Mouse (Mus musculus) gastrocnemius, adult 2 months (tissue): ENCODE data around the gene Tmco1. TPM values are rescaled to one million over a fixed set of nuclear protein-coding genes. Genes with fewer than 3 reads are reported as not detected.

Source experiments
- DNase-seq: peaks from one replicate; pipeline ENCODE4 v3.0.0; 2022
- H3K27ac ChIP-seq: fragments of 200-600 bp; 2 replicates; pipeline ENCODE4 v1.8.1; 2022; ENCODE audit warnings: mild to moderate bottlenecking
- H3K4me3 ChIP-seq: fragments of 200-600 bp; 2 replicates; pipeline ENCODE4 v1.8.1; 2022; ENCODE audit warnings: mild to moderate bottlenecking, moderate library complexity
- CTCF ChIP-seq: fragments of 200-600 bp; IDR thresholded peaks from 2 replicates; pipeline ENCODE4 v1.8.1; 2022; ENCODE audit warnings: antibody characterized with exemption, mild to moderate bottlenecking, moderate library complexity
- intact Hi-C: fragments of 180-260 bp; cut with DNase I; formaldehyde crosslinking; loops from one replicate; pipeline ENCODE4 v1.15.1; 2025
- long read RNA-seq, 2 experiments: library from polyadenylated mRNA; stranded (forward); transcript quantifications; one replicate each; pipeline ENCODE4 v2.0.0; 2021
- total RNA-seq, 2 experiments: library from RNA; stranded (reverse); gene quantifications; 2 replicates each; pipeline ENCODE4 v1.2.3; 2021

Tmco1 gene
- 10 to 100 TPM; 33.2 to 40.4 TPM for total RNA-seq
- long read RNA-seq, experiment 1, transcript Tmco1-204 (7 exons, 1,573 nt), result major isoform, 28 of 30 reads
- long read RNA-seq, experiment 1, partial matches to known transcripts, result 0 of 30 reads
- long read RNA-seq, experiment 1, other reads (novel, unspliced or antisense), result 2 of 30 reads
- long read RNA-seq, experiment 2, transcript Tmco1-204 (7 exons, 1,573 nt), result major isoform, 24 of 29 reads
- long read RNA-seq, experiment 2, partial matches to known transcripts, result 1 of 29 reads
- long read RNA-seq, experiment 2, other reads (novel, unspliced or antisense), result 4 of 29 reads

DNA sequence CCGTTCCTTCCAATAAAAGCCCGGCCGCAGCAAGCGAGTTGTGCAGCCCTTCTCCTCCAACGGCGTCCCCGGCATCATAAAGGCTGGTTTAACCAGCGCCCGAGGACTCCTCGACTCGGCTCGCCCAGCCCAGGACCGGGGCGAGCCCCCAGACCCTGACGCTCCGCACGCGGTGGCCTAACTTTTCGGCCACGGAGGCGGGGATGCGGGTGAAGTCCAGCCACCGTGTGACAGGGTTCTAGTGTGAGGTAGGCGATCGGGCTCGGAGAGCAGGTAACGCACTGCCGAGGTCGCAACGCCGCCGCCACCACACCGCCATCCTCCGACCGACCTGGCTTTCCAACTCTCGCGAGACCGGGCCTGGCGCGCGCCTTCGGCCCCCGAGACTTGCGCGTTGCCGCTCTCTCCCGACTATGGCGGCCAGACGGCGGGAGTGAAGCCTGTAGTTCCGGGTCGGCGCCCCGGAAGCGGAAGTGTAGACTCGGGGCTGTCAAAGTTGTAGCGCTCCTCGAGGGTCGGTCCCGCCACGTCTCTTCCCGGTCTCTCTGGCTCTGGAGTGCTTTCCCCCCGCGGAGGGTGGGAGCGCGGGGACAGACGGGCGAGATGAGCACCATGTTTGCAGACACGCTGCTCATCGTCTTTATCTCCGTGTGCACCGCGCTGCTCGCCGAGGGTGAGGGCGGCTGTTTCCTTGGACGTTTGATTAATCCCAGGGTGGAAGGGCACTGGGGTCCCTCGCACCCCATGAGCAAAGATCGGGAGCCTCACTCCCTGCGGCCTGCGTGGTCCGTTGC is at the start of gene Tmco1:
Gene Tmco1, plus strand, starts transcription at position 118 of the 794 bp plus-strand sequence.
- peak within 1 kb of the TSS; percentile 97 for H3K27ac ChIP-seq
- intact Hi-C loops, result loop anchor here (5.0 kb wide), 1 partner anchor 36 kb away; no protein-coding TSS in a partner anchor
- peak within 1 kb of the TSS; percentile 89 for H3K4me3 ChIP-seq
- DNase-seq, result peak; percentile 100
- peak; percentile 8; the same call in 1 of the 2 replicates for TF ChIP-seq CTCF

DNA sequence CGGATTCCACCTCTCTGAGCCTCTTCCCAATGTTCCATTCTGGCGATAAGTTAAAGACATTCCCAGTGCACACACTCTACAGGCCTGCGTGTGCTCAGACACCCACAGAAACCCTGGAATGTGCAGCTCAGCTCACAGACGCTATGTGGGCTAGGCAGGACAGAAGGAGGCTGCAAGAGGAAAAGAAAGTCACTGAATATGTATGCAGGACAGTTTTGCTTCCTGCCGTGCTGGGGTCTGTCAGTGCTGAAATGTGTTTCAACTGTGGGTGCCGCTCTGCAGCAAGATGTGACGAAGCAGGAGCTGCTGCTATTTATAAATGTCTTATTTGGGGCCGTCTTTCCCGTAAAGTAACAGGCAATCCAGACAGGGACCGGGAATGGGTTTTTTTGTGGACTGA is 48.5 kb upstream of the Tmco1 start:
- no peak for TF ChIP-seq CTCF
- no peak for DNase-seq
- peak overlapping the region; percentile 56 for H3K27ac ChIP-seq
- H3K4me3 ChIP-seq, result no peak overlapping the region
- intact Hi-C loops, result no loop called here

GRCm38 (mm10) chr1:167261750-167262149 is 46.4 kb upstream of the Tmco1 start:
- intact Hi-C loops, result no loop called here
- H3K27ac ChIP-seq, result no peak overlapping the region
- no peak for TF ChIP-seq CTCF

DNA sequence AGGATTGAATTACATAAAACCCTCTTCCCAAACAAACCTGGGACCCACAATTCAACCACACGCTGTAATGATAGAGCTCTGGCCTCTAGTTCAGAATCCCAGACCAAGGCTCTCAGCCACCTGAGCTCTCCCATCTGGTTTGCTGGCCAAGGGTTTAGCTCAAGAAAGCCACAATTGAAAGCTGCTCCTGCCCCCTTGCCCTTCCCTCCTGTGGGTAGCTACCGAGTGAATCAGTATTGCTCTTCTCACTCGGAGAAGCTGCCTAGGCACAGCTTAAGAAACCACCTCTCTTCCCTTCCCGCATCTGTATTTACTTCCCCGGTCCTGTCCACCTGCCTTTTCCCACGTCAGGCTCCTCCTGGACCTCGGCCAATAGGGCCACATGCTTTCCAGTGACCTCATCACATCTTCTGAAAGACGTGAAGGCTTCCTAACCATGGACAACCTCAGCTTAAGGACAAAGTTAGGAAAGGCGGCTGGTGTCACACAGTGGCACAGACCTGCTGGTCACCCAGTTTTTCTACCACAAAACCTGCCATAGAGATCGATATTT is 45.6 kb upstream of the Tmco1 start:
- no peak for TF ChIP-seq CTCF
- no peak for DNase-seq
- intact Hi-C loops, result no loop called here
- Histone ChIP-seq H3K4me3 (peak overlapping the region; percentile 33), H3K27ac (peak overlapping the region; percentile 61; the same call in 1 of the 2 replicates)

More at GRCm38 (mm10) chr1:167261750-167262149, 46.4 kb upstream of the Tmco1 start:
- peak overlapping the region; percentile 33; the same call in 1 of the 2 replicates for H3K4me3 ChIP-seq
- no peak for DNase-seq

GRCm38 (mm10) chr1:167265366-167265765 is 42.8 kb upstream of the Tmco1 start:
- H3K27ac ChIP-seq, result no peak overlapping the region
- no peak for DNase-seq
- intact Hi-C loops, result loop anchor here (5.0 kb wide), 1 partner anchor 33 kb away; no protein-coding TSS in a partner anchor
- no peak for TF ChIP-seq CTCF
- no peak overlapping the region for H3K4me3 ChIP-seq

- no peak for TF ChIP-seq CTCF
- Histone ChIP-seq H3K27ac (no peak overlapping the region), H3K4me3 (no peak overlapping the region)
- intact Hi-C loops, result loop anchor here (5.0 kb wide), 1 partner anchor 34 kb away; no protein-coding TSS in a partner anchor
- no peak for DNase-seq
These were observed 41.5 kb upstream of the Tmco1 start for GRCm38 (mm10) chr1:167266720-167267119.

DNA sequence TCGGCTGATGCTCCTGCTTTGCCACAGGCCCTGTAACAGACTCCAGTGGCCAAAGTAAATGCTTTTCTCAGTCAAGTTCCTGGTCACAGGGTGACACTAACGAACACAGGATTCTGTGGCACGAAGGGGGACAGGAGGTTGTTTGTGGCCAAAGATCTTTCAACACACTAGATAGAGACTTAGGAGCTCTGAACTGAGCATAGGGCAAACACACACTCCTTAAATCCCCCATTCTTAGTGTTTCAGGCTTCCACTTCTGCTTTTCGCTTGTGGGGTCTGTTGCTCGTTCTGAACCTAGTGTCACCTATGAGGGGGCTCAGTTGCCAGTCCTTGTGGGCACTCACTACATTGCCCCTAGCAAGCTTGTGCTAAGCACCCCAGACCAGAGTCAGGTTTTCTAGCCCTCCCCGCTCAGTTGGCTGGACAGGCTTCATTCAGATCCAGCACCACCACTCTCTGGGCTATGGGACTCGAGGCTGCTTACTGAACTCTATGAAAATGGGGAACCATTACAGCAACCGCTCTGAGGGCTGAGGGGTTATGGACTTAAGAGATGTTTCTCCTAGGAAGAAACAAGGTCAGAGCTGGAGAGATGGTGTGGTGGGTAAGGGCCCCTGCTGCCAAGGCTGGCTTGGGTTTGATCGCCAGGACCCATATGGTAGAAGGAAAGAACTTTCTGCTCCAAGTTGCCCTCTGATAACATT is 39.7 kb upstream of the Tmco1 start:
- TF ChIP-seq CTCF, result no peak
- Histone ChIP-seq H3K27ac (peak overlapping the region; percentile 85), H3K4me3 (peak overlapping the region; percentile 59)
- DNase-seq, result no peak
- intact Hi-C loops, result loop anchor here (5.0 kb wide), 1 partner anchor 36 kb away; no protein-coding TSS in a partner anchor

- intact Hi-C loops, result loop anchor here (5.0 kb wide), 1 partner anchor 37 kb away; no protein-coding TSS in a partner anchor
These were observed 38.8 kb upstream of the Tmco1 start for GRCm38 (mm10) chr1:167269350-167269811.

GRCm38 (mm10) chr1:167269856-167270270 is 38.3 kb upstream of the Tmco1 start:
- intact Hi-C loops, result loop anchor here (5.0 kb wide), 2 partner anchors 37 to 38 kb away; partner anchors contain the start of gene Tmco1
- DNase-seq, result peak; percentile 86
- TF ChIP-seq CTCF, result peak; percentile 15; the same call in 1 of the 2 replicates
- Histone ChIP-seq H3K27ac (peak overlapping the region; percentile 85), H3K4me3 (peak overlapping the region; percentile 59)

More at GRCm38 (mm10) chr1:167269350-167269811, 38.8 kb upstream of the Tmco1 start:
- Histone ChIP-seq H3K4me3 (peak overlapping the region; percentile 59), H3K27ac (peak overlapping the region; percentile 85)
- DNase-seq, result no peak
- TF ChIP-seq CTCF, result no peak

DNA sequence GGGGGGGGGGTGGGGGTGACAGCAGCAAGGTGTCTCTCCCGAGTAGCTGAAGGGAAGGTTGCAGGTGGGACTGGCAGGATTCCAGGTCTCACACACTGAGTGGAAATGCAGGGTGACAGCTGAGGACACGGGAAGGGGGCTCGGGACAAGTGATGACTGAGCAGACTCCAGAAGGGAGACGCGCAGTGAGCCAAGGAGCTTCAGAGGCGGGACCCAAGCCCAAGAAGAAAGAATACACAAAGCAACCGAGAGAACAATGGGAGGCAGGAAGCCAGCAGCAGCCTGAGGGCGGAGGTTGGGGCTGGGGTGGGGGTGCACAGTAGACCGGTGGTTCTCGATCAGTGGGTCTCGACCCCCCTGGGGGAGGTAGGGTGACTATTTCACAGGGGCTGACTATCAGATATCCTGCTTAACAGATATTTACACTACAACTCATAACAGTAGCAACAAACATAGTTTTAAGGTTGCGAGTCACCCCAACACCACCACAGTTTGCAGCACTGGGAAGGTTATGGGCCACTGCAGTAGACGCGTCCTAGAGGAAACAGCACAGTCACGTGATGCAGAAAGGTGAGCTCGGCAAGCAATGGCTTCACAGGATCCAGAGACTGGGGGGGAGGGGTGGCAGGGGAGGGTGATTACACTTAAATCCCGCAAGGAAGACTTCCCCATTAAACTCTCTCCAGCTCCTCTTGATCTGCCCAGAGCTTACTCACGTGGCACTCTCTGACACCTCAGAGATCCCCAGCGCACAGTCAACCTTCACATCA is 37.7 kb upstream of the Tmco1 start:
- intact Hi-C loops, result loop anchor here (5.0 kb wide), 1 partner anchor 37 kb away; the partner anchor contains the start of gene Tmco1

GRCm38 (mm10) chr1:167271304-167271703 is 36.9 kb upstream of the Tmco1 start:
- Histone ChIP-seq H3K27ac (peak overlapping the region; percentile 85; the same call in 1 of the 2 replicates), H3K4me3 (no peak overlapping the region)
- intact Hi-C loops, result loop anchor here (5.0 kb wide), 1 partner anchor 36 kb away; the partner anchor contains the start of gene Tmco1
- no peak for TF ChIP-seq CTCF
- DNase-seq, result no peak

More for the DNA sequence above, 37.7 kb upstream of the Tmco1 start:
- Histone ChIP-seq H3K27ac (peak overlapping the region; percentile 85), H3K4me3 (peak overlapping the region; percentile 59)
- DNase-seq, result no peak
- TF ChIP-seq CTCF, result no peak
